Mouse (Mus musculus): ENCODE results near the gene Gsta2.

- TF ChIP-seq GATA1 (IDR thresholded peaks at IDR 0.05; ENCODE audit: borderline replicate concordance, low read length), result no peak
- TF ChIP-seq FLI1 (IDR thresholded peaks at IDR 0.05; ENCODE audit: low read length), result no peak
These were observed at the start of gene Gsta2 for GRCm38 (mm10) chr9:78355611-78356010.
